Mouse (Mus musculus) hindbrain, embryonic 16.5 days (tissue): ENCODE measurements at regions not wholly inside any gene's neighbourhood (a gene's known extent, or its start where the extent isn't known, plus 50 kb on each side); places are given as distances from the start of the nearest gene placed in this dataset.

Source experiments
- ATAC-seq: fragments of 200-750 bp; cut with Nextera tagmentation; 2 replicates; pipeline ENCODE4 v1.8.0; 2017; ENCODE audit warnings: moderate TSS enrichment, moderate library complexity
- H3K27ac ChIP-seq: fragments of 300-500 bp; sonication (generic); 2 replicates; pipeline ENCODE4 v1.5.1; 2014; ENCODE audit warnings: low read depth, mild to moderate bottlenecking, control low read depth, low read length, moderate library complexity
- H3K27me3 ChIP-seq: fragments of 300-500 bp; sonication (generic); replicated peaks from 2 replicates; pipeline ENCODE4 v1.6.1; 2014; ENCODE audit warnings: low read length; ENCODE audit not compliant: control insufficient read depth, insufficient read depth
- H3K36me3 ChIP-seq: fragments of 300-500 bp; sonication (generic); 2 replicates; pipeline ENCODE4 v1.6.1; 2014; ENCODE audit warnings: mild to moderate bottlenecking, low read length, moderate library complexity, mixed read lengths; ENCODE audit not compliant: control insufficient read depth, insufficient read depth
- H3K4me1 ChIP-seq: fragments of 300-500 bp; sonication (generic); 2 replicates; pipeline ENCODE4 v1.6.1; 2014; ENCODE audit warnings: low read depth, low read length; ENCODE audit not compliant: control insufficient read depth, insufficient read depth
- H3K4me2 ChIP-seq: fragments of 300-500 bp; sonication (generic); 2 replicates; pipeline ENCODE4 v1.6.1; 2014; ENCODE audit warnings: mild to moderate bottlenecking, low read length, control low read depth, moderate library complexity
- H3K4me3 ChIP-seq: fragments of 300-500 bp; sonication (generic); 2 replicates; pipeline ENCODE4 v1.5.1; 2014; ENCODE audit warnings: mild to moderate bottlenecking, low read length, control low read depth, moderate library complexity
- H3K9ac ChIP-seq: fragments of 300-500 bp; sonication (generic); 2 replicates; pipeline ENCODE4 v1.6.1; 2014; ENCODE audit warnings: low read depth, mild to moderate bottlenecking, control low read depth, low read length, moderate library complexity
- H3K9me3 ChIP-seq: fragments of 300-500 bp; sonication (generic); 2 replicates; pipeline ENCODE4 v1.6.1; 2014; ENCODE audit warnings: mild to moderate bottlenecking, low read length, moderate library complexity; ENCODE audit not compliant: control insufficient read depth
- WGBS: fragments of 180-500 bp; shearing (Covaris S2); extraction: QIAGEN DNeasy Blood & Tissue Kit; methylation state at CpG from one replicate; pipeline ENCODE4 v1.1.7; 2014; 5-methylcytosine and 5-hydroxymethylcytosine counted together

- peak overlapping the region; percentile 23 for H3K27ac ChIP-seq
- WGBS: 11% methylated on average over 4 of the region's 4 CpGs
- ATAC-seq: peak; percentile 80
Observed at GRCm38 (mm10) chr14:100558378-100558777, 273.9 kb upstream of the Klf12 start.

GRCm38 (mm10) chr14:100552466-100552865 lies 268.0 kb upstream of the Klf12 start:
- no peak for ATAC-seq
- H3K4me1 ChIP-seq: no peaks in the 10 kb centered on the region
- H3K27me3 ChIP-seq: no peaks in the 10 kb centered on the region
- no peak overlapping the region for H3K4me2 ChIP-seq
- WGBS: 75% methylated on average over 2 of the region's 2 CpGs
- no peak overlapping the region for H3K27ac ChIP-seq
- no peaks in the 10 kb centered on the region for H3K9me3 ChIP-seq
- no peaks in the 10 kb centered on the region for H3K36me3 ChIP-seq
- no peak overlapping the region for H3K9ac ChIP-seq
- H3K4me3 ChIP-seq: no peak overlapping the region

More at GRCm38 (mm10) chr14:100558378-100558777, 273.9 kb upstream of the Klf12 start:
- Histone ChIP-seq H3K9me3 (no peaks in the 10 kb centered on the region), H3K9ac (no peak overlapping the region), H3K4me2 (no peak overlapping the region), H3K4me3 (no peak overlapping the region), H3K27me3 (no peaks in the 10 kb centered on the region), H3K36me3 (no peaks in the 10 kb centered on the region), H3K4me1 (peaks cover 4% of the 10 kb centered on the region; the same call in 1 of the 2 replicates)

GRCm38 (mm10) chr14:100550266-100550665 lies 265.8 kb upstream of the Klf12 start:
- no peak for ATAC-seq
- H3K4me2 ChIP-seq: no peak overlapping the region
- H3K27ac ChIP-seq: no peak overlapping the region
- H3K27me3 ChIP-seq: no peaks in the 10 kb centered on the region
- H3K9ac ChIP-seq: no peak overlapping the region
- H3K36me3 ChIP-seq: no peaks in the 10 kb centered on the region
- H3K4me1 ChIP-seq: no peaks in the 10 kb centered on the region
- no peak overlapping the region for H3K4me3 ChIP-seq
- H3K9me3 ChIP-seq: no peaks in the 10 kb centered on the region
- WGBS: 85% methylated on average over 3 of the region's 3 CpGs

- H3K4me1 ChIP-seq: no peaks in the 10 kb centered on the region
- no peak overlapping the region for H3K4me2 ChIP-seq
- no peak for ATAC-seq
- H3K9me3 ChIP-seq: no peaks in the 10 kb centered on the region
- H3K27me3 ChIP-seq: no peaks in the 10 kb centered on the region
- no peak overlapping the region for H3K9ac ChIP-seq
- WGBS: 96% methylated on average over 2 of the region's 2 CpGs
- no peak overlapping the region for H3K27ac ChIP-seq
- H3K36me3 ChIP-seq: no peaks in the 10 kb centered on the region
- H3K4me3 ChIP-seq: no peak overlapping the region
Observed at GRCm38 (mm10) chr14:100530217-100530616, 245.7 kb upstream of the Klf12 start.

- H3K4me2 ChIP-seq: no peak overlapping the region
- no peak overlapping the region for H3K4me3 ChIP-seq
- H3K4me1 ChIP-seq: no peaks in the 10 kb centered on the region
- H3K9ac ChIP-seq: no peak overlapping the region
- H3K27ac ChIP-seq: no peak overlapping the region
- no peak for ATAC-seq
- no peaks in the 10 kb centered on the region for H3K9me3 ChIP-seq
- WGBS: 94% methylated on average over 1 of the region's 1 CpGs
- no peaks in the 10 kb centered on the region for H3K27me3 ChIP-seq
- H3K36me3 ChIP-seq: no peaks in the 10 kb centered on the region
Observed at GRCm38 (mm10) chr14:100529758-100530157, 245.3 kb upstream of the Klf12 start.

GRCm38 (mm10) chr14:100509396-100509795 lies 224.9 kb upstream of the Klf12 start:
- H3K9ac ChIP-seq: no peak overlapping the region
- no peaks in the 10 kb centered on the region for H3K9me3 ChIP-seq
- H3K27ac ChIP-seq: no peak overlapping the region
- 75% methylated on average over 2 of the region's 2 CpGs for WGBS
- no peak overlapping the region for H3K4me3 ChIP-seq
- no peak for ATAC-seq
- H3K36me3 ChIP-seq: no peaks in the 10 kb centered on the region
- no peak overlapping the region for H3K4me2 ChIP-seq
- no peaks in the 10 kb centered on the region for H3K4me1 ChIP-seq
- H3K27me3 ChIP-seq: no peaks in the 10 kb centered on the region

- 92% methylated on average over 3 of the region's 3 CpGs for WGBS
- H3K27me3 ChIP-seq: no peaks in the 10 kb centered on the region
- no peaks in the 10 kb centered on the region for H3K9me3 ChIP-seq
- H3K4me3 ChIP-seq: no peak overlapping the region
- no peak for ATAC-seq
- no peak overlapping the region for H3K4me2 ChIP-seq
- H3K4me1 ChIP-seq: no peaks in the 10 kb centered on the region
- no peaks in the 10 kb centered on the region for H3K36me3 ChIP-seq
- no peak overlapping the region for H3K9ac ChIP-seq
- H3K27ac ChIP-seq: no peak overlapping the region
Observed at GRCm38 (mm10) chr14:100508087-100508486, 223.6 kb upstream of the Klf12 start.

GRCm38 (mm10) chr14:100507616-100508015 lies 223.1 kb upstream of the Klf12 start:
- Histone ChIP-seq H3K27ac (no peak overlapping the region), H3K9ac (no peak overlapping the region), H3K9me3 (no peaks in the 10 kb centered on the region), H3K4me2 (no peak overlapping the region), H3K27me3 (no peaks in the 10 kb centered on the region), H3K4me1 (no peaks in the 10 kb centered on the region), H3K4me3 (no peak overlapping the region), H3K36me3 (no peaks in the 10 kb centered on the region)
- ATAC-seq: no peak

- no peaks in the 10 kb centered on the region for H3K4me1 ChIP-seq
- no peaks in the 10 kb centered on the region for H3K9me3 ChIP-seq
- H3K9ac ChIP-seq: no peak overlapping the region
- H3K4me3 ChIP-seq: no peak overlapping the region
- H3K27ac ChIP-seq: no peak overlapping the region
- no peaks in the 10 kb centered on the region for H3K36me3 ChIP-seq
- H3K27me3 ChIP-seq: no peaks in the 10 kb centered on the region
- 93% methylated on average over 7 of the region's 7 CpGs for WGBS
- no peak overlapping the region for H3K4me2 ChIP-seq
- no peak for ATAC-seq
Observed at GRCm38 (mm10) chr14:100488837-100489236, 204.4 kb upstream of the Klf12 start.

GRCm38 (mm10) chr14:100485489-100485888 lies 201.0 kb upstream of the Klf12 start:
- no peak overlapping the region for H3K9ac ChIP-seq
- H3K4me2 ChIP-seq: no peak overlapping the region
- no peaks in the 10 kb centered on the region for H3K36me3 ChIP-seq
- no peak for ATAC-seq
- H3K4me1 ChIP-seq: no peaks in the 10 kb centered on the region
- H3K4me3 ChIP-seq: no peak overlapping the region
- H3K9me3 ChIP-seq: no peaks in the 10 kb centered on the region
- no peak overlapping the region for H3K27ac ChIP-seq
- WGBS: 74% methylated on average over 3 of the region's 3 CpGs
- no peaks in the 10 kb centered on the region for H3K27me3 ChIP-seq
